Mouse (Mus musculus) A20 (cell line): ENCODE results near the gene Zdhhc3.
A peak's percentile ranks its signal among the peaks of the same experiment; 100 is the strongest.

Experiments used
- DNase-seq: peaks from one replicate; pipeline ENCODE4 v3.0.0-alpha.2; 2011; ENCODE audit warnings: low read depth, low spot score

Zdhhc3 gene

GRCm38 (mm10) chr9:123020995-123021631 is 91.9 kb downstream of the Zdhhc3 start, which contains the start of gene Tmem42:
Gene Tmem42 (plus strand): TSS chr9:123021326.
- DNase-seq, result peak; percentile 95
